Mouse (Mus musculus): ENCODE data around the gene Zbed4.

DNA sequence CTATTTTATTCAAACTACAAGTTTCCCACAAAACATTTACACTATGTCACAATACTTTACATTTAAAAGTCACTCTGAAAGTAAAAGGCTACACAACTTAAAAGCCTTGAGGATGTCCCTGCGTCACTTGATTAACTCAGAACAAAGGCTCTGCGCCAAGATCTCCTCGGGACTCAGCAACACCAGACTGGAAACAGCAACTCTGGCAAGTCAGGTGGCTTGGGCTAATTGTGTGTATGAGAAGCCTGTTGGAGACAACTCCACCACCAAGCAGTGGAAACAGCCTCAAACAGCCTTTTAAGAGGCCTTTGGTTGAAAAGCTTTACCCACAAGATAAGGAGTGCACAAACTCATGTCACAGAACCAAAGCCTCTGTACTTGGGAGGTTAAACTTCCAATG lies 49.0 kb upstream of the Zbed4 start:
- TF ChIP-seq POLR2A (IDR thresholded peaks at IDR 0.05; ENCODE audit: borderline replicate concordance, extremely low read depth, insufficient read depth, insufficient read length, poor library complexity, severe bottlenecking) = no peak
- no peak for TF ChIP-seq CTCF (IDR thresholded peaks at IDR 0.05; ENCODE audit: borderline replicate concordance, extremely low read depth, insufficient read depth, insufficient read length)

All from brain, embryonic 14.5 days (tissue).